Mouse (Mus musculus): ENCODE results near the gene Fam189b. TPM values are rescaled to one million over a fixed set of nuclear protein-coding genes. Genes with fewer than 3 reads are reported as not detected.

The Fam189b gene
- 38.9 and 49.9 TPM in 2 replicates for polyA plus RNA-seq (2015; fragmentation: Nextera tagmentation; extraction: Ambion mirVana)

DNA sequence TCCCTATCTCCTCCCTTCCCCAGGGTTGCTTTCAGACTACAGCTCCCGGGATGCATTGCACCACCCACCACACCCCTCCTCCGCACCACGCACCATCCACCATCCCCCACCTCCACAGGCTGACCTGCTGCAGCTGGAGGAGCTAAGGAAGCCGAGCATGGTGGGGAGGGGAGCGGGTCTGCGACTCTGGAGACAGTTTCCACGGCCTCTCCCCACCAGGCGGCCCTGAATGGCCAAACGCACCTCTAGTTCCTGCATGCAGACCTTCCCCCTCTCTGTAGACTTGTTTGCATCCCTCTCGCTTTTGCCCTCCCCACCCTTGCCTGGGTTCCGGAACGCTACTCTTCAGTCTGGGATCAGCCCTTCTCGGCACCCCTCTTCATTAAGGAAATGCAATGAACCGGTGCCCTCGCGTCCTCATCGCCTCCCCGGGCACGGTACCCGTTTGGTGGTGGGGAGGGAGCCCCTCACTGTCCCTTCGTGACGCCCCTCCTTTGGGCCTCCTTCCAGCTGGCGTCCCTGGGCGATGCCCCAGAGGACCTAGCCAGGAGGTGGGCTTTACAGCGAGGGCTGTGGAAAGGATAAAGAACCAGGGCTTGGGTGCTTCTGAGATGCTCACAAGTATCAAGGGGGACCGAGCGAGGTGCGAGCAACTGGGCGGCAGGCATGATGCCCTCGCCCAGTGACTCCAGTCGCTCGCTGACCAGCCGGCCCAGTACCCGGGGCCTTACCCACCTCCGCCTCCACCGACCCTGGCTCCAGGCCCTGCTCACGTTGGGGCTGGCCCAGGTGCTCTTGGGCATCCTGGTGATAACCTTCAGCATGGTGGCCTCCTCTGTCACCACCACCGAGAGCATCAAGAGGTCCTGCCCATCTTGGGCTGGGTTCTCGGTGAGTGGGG is at the start of gene Fam189b:
Gene Fam189b, plus strand, starts transcription at position 86 of the 901 bp plus-strand sequence.
- Histone ChIP-seq H3K9ac (peak within 1 kb of the TSS; percentile 92), H3K4me2 (peak within 1 kb of the TSS; percentile 99), H3K9me3 (no peaks in the 10 kb centered on the region), H3K4me1 (replicated peaks) (peaks cover 39% of the 10 kb centered on the region), H3K4me3 (peak within 1 kb of the TSS; percentile 60), H3K27me3 (no peaks in the 10 kb centered on the region), H3K36me3 (peaks cover 59% of the 10 kb centered on the region), H3K27ac (replicated peaks) (peak within 1 kb of the TSS; percentile 92)
- ATAC-seq (ENCODE audit: low read depth) = peak; percentile 95
- WGBS = 6% methylated on average over 39 of the region's 39 CpGs

DNA sequence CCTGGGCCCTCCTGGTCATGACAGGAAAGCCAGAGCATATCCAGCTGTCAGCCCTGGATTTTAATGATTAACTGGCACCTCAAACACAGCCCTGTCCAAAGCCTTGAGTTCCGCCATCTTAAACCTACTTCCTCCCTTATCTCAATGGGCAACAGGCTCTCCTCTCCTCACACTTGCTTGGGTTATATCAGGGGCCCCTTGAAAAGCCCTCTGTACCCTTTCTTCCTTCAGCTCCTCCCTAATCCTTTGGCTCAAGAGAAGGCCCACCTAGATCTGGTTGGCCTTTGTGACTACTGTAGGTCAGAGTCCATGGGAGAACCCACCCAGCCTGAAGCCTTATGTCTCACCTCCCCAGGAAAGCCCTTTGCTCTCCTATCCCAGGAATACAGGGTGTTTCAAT is 49.2 kb upstream of the Fam189b start:
- H3K27ac ChIP-seq (replicated peaks) = no peak overlapping the region
- ATAC-seq (ENCODE audit: low read depth) = no peak
- WGBS = 96% methylated on average over 1 of the region's 1 CpGs

DNA sequence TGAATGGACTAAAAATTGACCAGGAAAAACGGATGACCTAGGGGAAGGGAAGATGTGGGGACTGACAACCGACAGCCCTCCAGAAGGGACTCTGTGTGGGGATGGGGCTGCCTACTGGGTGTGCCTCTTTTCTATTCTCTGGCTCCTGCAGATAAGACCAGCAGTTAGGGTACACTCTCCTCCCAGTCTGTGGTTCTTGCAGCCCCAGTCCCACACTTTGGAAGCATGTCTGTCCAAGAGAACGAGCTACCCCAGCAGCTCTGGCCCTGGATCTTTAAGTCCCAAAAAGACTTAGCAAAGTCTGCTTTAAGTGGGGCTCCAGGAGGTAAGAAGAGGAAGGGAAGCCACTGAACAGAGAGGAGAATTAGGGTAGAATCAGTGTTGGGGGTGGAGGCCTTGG is 47.0 kb upstream of the Fam189b start, which contains the start of gene Pklr:
Gene Pklr, plus strand, starts transcription at position 185 of the 400 bp plus-strand sequence.
- WGBS = 63% methylated on average over 3 of the region's 3 CpGs
- Histone ChIP-seq H3K27me3 (no peaks in the 10 kb centered on the region; the same call in 1 of the 2 replicates), H3K9me3 (no peaks in the 10 kb centered on the region), H3K27ac (replicated peaks) (no peak within 1 kb of the TSS), H3K4me2 (no peak within 1 kb of the TSS), H3K36me3 (no peaks in the 10 kb centered on the region), H3K4me3 (no peak within 1 kb of the TSS), H3K9ac (no peak within 1 kb of the TSS), H3K4me1 (replicated peaks) (peaks cover 8% of the 10 kb centered on the region)
- no peak for ATAC-seq (ENCODE audit: low read depth)

More for the DNA sequence above, 49.2 kb upstream of the Fam189b start:
- no peak overlapping the region for H3K9ac ChIP-seq
- H3K4me3 ChIP-seq = no peak overlapping the region
- H3K36me3 ChIP-seq = no peaks in the 10 kb centered on the region
- H3K27me3 ChIP-seq = no peaks in the 10 kb centered on the region; the same call in 1 of the 2 replicates
- no peak overlapping the region for H3K4me2 ChIP-seq
- H3K4me1 ChIP-seq (replicated peaks) = peaks cover 8% of the 10 kb centered on the region
- H3K9me3 ChIP-seq = no peaks in the 10 kb centered on the region

DNA sequence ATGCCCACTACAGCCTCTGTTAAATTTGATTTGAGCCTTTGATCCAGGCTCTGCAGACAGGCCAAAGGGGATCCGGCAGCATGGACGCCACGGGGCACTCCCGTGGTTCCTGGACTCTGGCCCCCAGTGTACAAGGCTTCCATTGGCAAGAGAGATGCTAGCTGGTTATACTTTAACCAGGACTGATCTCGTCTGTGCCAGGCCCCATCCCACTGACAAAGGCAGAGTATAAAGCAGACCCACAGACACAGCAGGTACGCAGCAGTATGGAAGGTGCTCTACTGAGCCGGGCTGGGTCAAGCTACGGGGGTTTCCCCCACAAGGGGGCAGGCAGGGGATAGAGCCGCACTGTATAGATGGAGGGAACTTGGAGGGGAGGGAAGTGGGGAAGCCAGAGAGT is 46.6 kb upstream of the Fam189b start:
- Histone ChIP-seq H3K36me3 (no peaks in the 10 kb centered on the region), H3K9me3 (no peaks in the 10 kb centered on the region), H3K4me1 (replicated peaks) (peaks cover 8% of the 10 kb centered on the region), H3K4me3 (no peak overlapping the region), H3K9ac (no peak overlapping the region), H3K27ac (replicated peaks) (no peak overlapping the region), H3K27me3 (no peaks in the 10 kb centered on the region; the same call in 1 of the 2 replicates), H3K4me2 (no peak overlapping the region)
- 31% methylated on average over 9 of the region's 9 CpGs for WGBS
- no peak for ATAC-seq (ENCODE audit: low read depth)

DNA sequence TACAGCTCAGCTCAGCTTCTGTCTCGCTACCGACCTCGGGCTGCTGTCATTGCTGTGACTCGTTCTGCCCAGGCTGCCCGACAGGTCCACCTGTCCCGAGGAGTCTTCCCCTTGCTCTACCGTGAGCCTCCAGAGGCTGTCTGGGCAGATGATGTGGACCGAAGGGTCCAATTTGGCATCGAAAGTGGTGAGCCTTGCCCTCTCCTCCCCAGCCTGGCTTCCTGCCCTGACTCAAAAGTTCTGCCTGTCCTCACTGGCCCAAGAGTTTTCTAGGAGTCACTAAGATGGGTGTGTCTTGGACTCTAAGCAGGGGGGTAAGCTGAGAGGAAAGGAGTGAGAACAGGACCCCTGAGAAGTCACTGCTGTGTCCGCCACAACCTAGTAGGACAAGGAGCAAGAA is 38.1 kb upstream of the Fam189b start:
- H3K4me3 ChIP-seq = no peak overlapping the region
- peaks cover 17% of the 10 kb centered on the region for H3K27me3 ChIP-seq
- no peak for ATAC-seq (ENCODE audit: low read depth)
- H3K4me1 ChIP-seq (replicated peaks) = peaks cover 11% of the 10 kb centered on the region; the same call in 1 of the 2 replicates
- H3K4me2 ChIP-seq = no peak overlapping the region
- H3K9ac ChIP-seq = no peak overlapping the region
- no peak overlapping the region for H3K27ac ChIP-seq (replicated peaks)
- no peaks in the 10 kb centered on the region for H3K9me3 ChIP-seq
- 83% methylated on average over 10 of the region's 10 CpGs for WGBS
- 0 out of 2 replicates have a peak, but pooled peaks cover 7% of the 10 kb centered on the region for H3K36me3 ChIP-seq

DNA sequence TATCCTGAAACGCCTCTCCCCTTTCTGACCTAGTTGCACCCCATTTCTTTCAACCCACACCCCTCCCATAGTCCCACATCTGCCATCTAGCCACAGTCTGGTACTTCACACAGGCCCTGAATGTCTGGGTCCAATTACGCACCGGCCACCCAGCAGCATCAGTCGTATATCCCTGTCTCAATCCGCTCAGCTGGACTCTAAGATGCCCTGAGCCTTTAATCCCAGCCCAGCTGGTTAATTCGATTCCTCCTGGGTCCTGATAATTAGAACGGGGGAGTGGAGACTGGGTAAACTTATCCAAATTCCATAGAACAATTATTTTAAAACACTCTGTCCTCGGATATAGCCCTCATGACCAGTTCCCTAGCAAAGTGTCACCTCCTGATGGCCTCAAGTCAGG is 37.4 kb upstream of the Fam189b start:
- ATAC-seq (ENCODE audit: low read depth) = no peak
- Histone ChIP-seq H3K4me3 (no peak overlapping the region), H3K36me3 (peaks cover 14% of the 10 kb centered on the region; the same call in 1 of the 2 replicates), H3K4me2 (no peak overlapping the region), H3K27me3 (peaks cover 24% of the 10 kb centered on the region), H3K27ac (replicated peaks) (no peak overlapping the region), H3K9me3 (no peaks in the 10 kb centered on the region), H3K9ac (no peak overlapping the region), H3K4me1 (replicated peaks) (peaks cover 11% of the 10 kb centered on the region; the same call in 1 of the 2 replicates)
- WGBS = 57% methylated on average over 8 of the region's 8 CpGs

- peaks cover 11% of the 10 kb centered on the region; the same call in 1 of the 2 replicates for H3K4me1 ChIP-seq (replicated peaks)
- no peak overlapping the region for H3K9ac ChIP-seq
- peaks cover 24% of the 10 kb centered on the region for H3K27me3 ChIP-seq
- no peak overlapping the region for H3K27ac ChIP-seq (replicated peaks)
- H3K4me3 ChIP-seq = no peak overlapping the region
- no peaks in the 10 kb centered on the region for H3K9me3 ChIP-seq
- 0 out of 2 replicates have a peak, but pooled peaks have one; percentile 30 for ATAC-seq (ENCODE audit: low read depth)
- peaks cover 26% of the 10 kb centered on the region; the same call in 1 of the 2 replicates for H3K36me3 ChIP-seq
- 18% methylated on average over 26 of the region's 26 CpGs for WGBS
- H3K4me2 ChIP-seq = peak overlapping the region; percentile 34; the same call in 1 of the 2 replicates
Observed at GRCm38 (mm10) chr3:89147101-89147978, 35.6 kb upstream of the Fam189b start.

DNA sequence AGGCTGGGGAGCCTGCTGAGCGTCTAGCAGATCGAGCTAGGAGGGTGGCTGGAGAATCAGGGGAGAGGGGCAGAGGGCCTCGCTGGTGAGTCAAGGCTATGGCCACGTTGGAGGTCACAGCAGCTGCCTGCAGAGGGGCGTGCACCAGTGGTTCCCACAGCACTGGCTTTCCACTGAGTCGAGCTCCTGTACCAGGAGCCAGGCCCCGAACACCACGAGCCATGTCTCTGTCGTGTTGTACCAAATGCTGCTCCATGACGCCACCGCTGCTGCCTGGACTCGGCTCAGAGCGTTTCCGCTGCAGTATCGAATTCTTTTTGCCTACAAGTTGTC is 35.0 kb upstream of the Fam189b start:
- H3K36me3 ChIP-seq = peaks cover 30% of the 10 kb centered on the region; the same call in 1 of the 2 replicates
- H3K4me2 ChIP-seq = peak overlapping the region; percentile 34; the same call in 1 of the 2 replicates
- H3K27ac ChIP-seq (replicated peaks) = no peak overlapping the region
- H3K4me1 ChIP-seq (replicated peaks) = peaks cover 11% of the 10 kb centered on the region; the same call in 1 of the 2 replicates
- no peaks in the 10 kb centered on the region for H3K9me3 ChIP-seq
- no peak overlapping the region for H3K9ac ChIP-seq
- 18% methylated on average over 15 of the region's 15 CpGs for WGBS
- peaks cover 24% of the 10 kb centered on the region for H3K27me3 ChIP-seq
- no peak overlapping the region for H3K4me3 ChIP-seq
- ATAC-seq (ENCODE audit: low read depth) = no peak

GRCm38 (mm10) chr3:89148567-89148966 is 34.4 kb upstream of the Fam189b start:
- H3K9me3 ChIP-seq = no peaks in the 10 kb centered on the region
- H3K27me3 ChIP-seq = peaks cover 24% of the 10 kb centered on the region
- H3K4me1 ChIP-seq (replicated peaks) = peaks cover 11% of the 10 kb centered on the region; the same call in 1 of the 2 replicates
- peaks cover 30% of the 10 kb centered on the region; the same call in 1 of the 2 replicates for H3K36me3 ChIP-seq
- no peak overlapping the region for H3K9ac ChIP-seq
- WGBS = 70% methylated on average over 14 of the region's 14 CpGs
- H3K4me2 ChIP-seq = no peak overlapping the region
- H3K27ac ChIP-seq (replicated peaks) = no peak overlapping the region
- no peak for ATAC-seq (ENCODE audit: low read depth)
- no peak overlapping the region for H3K4me3 ChIP-seq

DNA sequence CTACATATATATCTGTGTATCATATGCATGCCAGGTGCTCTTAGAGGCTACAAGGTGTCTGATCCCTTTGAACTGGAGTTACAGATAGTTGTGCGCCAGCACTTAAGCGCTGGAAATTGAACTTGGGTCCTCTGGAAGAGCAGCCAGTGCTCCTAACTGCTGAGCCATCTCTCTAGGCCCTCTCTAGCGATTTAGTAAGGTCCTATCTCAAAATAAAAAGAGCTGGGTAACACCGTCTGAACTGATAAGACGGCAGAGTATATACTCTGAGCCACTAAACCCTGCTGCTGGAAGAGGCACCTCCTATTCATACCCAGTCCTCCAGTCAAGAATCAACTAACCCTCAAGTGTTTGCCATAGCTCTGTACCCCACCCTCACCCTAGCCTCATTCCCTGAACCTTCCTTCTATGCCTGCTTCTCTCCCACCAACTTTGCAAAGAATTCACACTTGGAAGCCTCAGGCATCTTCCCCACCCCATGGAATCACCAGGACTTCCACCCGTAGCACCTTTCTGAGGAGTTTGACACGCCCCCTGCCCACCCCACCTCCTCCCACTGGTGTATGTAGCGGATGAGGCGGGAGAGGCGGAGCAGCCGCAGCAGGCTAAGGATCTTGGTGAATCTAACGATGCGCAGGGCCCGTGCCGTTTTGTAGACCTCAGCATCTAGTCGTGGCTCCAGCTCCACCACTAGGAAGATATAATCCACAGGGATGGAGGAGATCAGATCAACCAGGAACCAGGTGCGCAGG is 30.7 kb upstream of the Fam189b start:
- WGBS = 60% methylated on average over 17 of the region's 17 CpGs
- Histone ChIP-seq H3K27ac (replicated peaks) (no peak overlapping the region), H3K9me3 (no peaks in the 10 kb centered on the region), H3K27me3 (peaks cover 24% of the 10 kb centered on the region), H3K4me1 (replicated peaks) (peaks cover 4% of the 10 kb centered on the region; the same call in 1 of the 2 replicates), H3K4me2 (no peak overlapping the region), H3K4me3 (no peak overlapping the region), H3K9ac (no peak overlapping the region), H3K36me3 (peaks cover 30% of the 10 kb centered on the region; the same call in 1 of the 2 replicates)
- ATAC-seq (ENCODE audit: low read depth) = no peak

DNA sequence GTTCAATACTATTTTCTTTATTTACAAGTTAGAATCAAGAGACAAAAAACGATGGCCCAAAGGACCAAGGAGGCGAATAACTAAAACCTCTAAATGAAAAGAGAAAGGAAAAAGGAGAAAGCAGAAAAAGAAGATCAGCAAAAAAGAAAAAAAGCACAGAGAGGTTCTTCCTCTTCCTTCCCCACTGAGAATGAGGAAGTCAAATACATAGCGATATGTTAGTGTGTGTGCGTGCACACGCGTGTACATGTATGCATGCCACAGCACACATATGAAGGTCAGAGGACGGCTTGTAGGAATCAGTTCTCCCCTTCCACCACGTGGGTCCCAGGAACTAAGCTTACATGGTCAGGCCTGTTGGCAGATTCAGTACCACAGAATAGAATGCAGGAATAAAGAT is 26.0 kb upstream of the Fam189b start:
- WGBS = 88% methylated on average over 8 of the region's 8 CpGs
- ATAC-seq (ENCODE audit: low read depth) = no peak
- Histone ChIP-seq H3K4me3 (no peak overlapping the region), H3K27me3 (no peaks in the 10 kb centered on the region), H3K9me3 (no peaks in the 10 kb centered on the region), H3K4me1 (replicated peaks) (peaks cover 29% of the 10 kb centered on the region), H3K9ac (no peak overlapping the region), H3K4me2 (no peak overlapping the region), H3K27ac (replicated peaks) (no peak overlapping the region), H3K36me3 (peaks cover 8% of the 10 kb centered on the region; the same call in 1 of the 2 replicates)
